Mouse (Mus musculus) duodenum, adult 2 months (tissue): Measurements from ENCODE around the gene Ghdc. TPM values are rescaled to one million over a fixed set of nuclear protein-coding genes. Genes with fewer than 3 reads are reported as not detected.

Source experiments
- polyA plus RNA-seq: library from polyadenylated mRNA; depleted of rRNA; stranded (reverse); fragments of >200 nt; gene quantifications from 2 replicates; pipeline ENCODE4 v1.2.3, GENCODE M21; 2012; ENCODE audit warnings: low replicate concordance; rRNA removed

Ghdc gene
- 7.8 and 9.0 TPM in 2 replicates for polyA plus RNA-seq

GRCm38 (mm10) chr11:100770646-100771408, at the start of gene Ghdc:
Gene Ghdc (minus strand): TSS chr11:100770957.

GRCm38 (mm10) chr11:100762831-100763230, 7.9 kb downstream of the Ghdc start, which contains the start of gene Hcrt:
Gene Hcrt (minus strand): TSS chr11:100762931.

GRCm38 (mm10) chr11:100759611-100760233, 11.0 kb downstream of the Ghdc start, which contains the start of gene Kcnh4:
Gene Kcnh4 (minus strand): TSS chr11:100759942.

GRCm38 (mm10) chr11:100738066-100738604, 32.6 kb downstream of the Ghdc start, which contains the start of gene Rab5c:
Gene Rab5c (minus strand): TSS chr11:100738215.

Other genes starting within 250 kb of the Ghdc start
- 14.8 and 19.5 TPM in 2 replicates for gene Acly, start 243.0 kb downstream of the Ghdc start, polyA plus RNA-seq
- gene Ttc25, start 225.3 kb downstream of the Ghdc start, polyA plus RNA-seq: 0.02 and 0.09 TPM in 2 replicates
- gene Cnp, start 196.1 kb downstream of the Ghdc start, polyA plus RNA-seq: 13.1 and 17.8 TPM in 2 replicates
- 88.6 and 104 TPM in 2 replicates for gene Nkiras2, start 151.7 kb downstream of the Ghdc start, polyA plus RNA-seq
- 11.8 and 12.7 TPM in 2 replicates for gene Dnajc7, start 150.8 kb downstream of the Ghdc start, polyA plus RNA-seq
- 1.2 TPM in 2 replicates for gene Zfp385c, start 78.5 kb downstream of the Ghdc start, polyA plus RNA-seq
- 8.6 and 11.1 TPM in 2 replicates for gene Dhx58, start 66.7 kb downstream of the Ghdc start, polyA plus RNA-seq
- gene Kat2a, start 58.5 kb downstream of the Ghdc start, polyA plus RNA-seq: 14.6 and 21.8 TPM in 2 replicates
- not detected in 2 replicates for gene Hspb9, start 57.1 kb downstream of the Ghdc start, polyA plus RNA-seq
- gene Rab5c, start 32.7 kb downstream of the Ghdc start, polyA plus RNA-seq: 226 and 343 TPM in 2 replicates
- gene Kcnh4, start 11.0 kb downstream of the Ghdc start, polyA plus RNA-seq: not detected in 2 replicates
- gene Hcrt, start 8.0 kb downstream of the Ghdc start, polyA plus RNA-seq: not detected in 2 replicates
- gene Stat5b, start 79.8 kb upstream of the Ghdc start, polyA plus RNA-seq: 7.1 and 8.7 TPM in 2 replicates
- gene Stat5a, start 88.4 kb upstream of the Ghdc start, polyA plus RNA-seq: 4.8 and 8.4 TPM in 2 replicates
- 48.3 and 72.0 TPM in 2 replicates for gene Stat3, start 168.6 kb upstream of the Ghdc start, polyA plus RNA-seq
- gene Cavin1, start 199.9 kb upstream of the Ghdc start, polyA plus RNA-seq: 27.3 and 28.8 TPM in 2 replicates
- gene Atp6v0a1, start 238.5 kb upstream of the Ghdc start, polyA plus RNA-seq: 75.6 and 77.5 TPM in 2 replicates